Mouse (Mus musculus) midbrain, embryonic 16.5 days (tissue): ENCODE measurements around the gene Mocs3. TPM values are rescaled to one million over a fixed set of nuclear protein-coding genes. Genes with fewer than 3 reads are reported as not detected.
A peak's percentile ranks its signal among the peaks of the same experiment; 100 is the strongest.

Experiments
- ATAC-seq: fragments of 200-750 bp; cut with Nextera tagmentation; 2 replicates; pipeline ENCODE4 v1.8.0; 2017; ENCODE audit warnings: moderate TSS enrichment
- H3K27ac ChIP-seq: fragments of 300-500 bp; sonication (generic); 2 replicates; pipeline ENCODE4 v1.5.1; 2014; ENCODE audit warnings: mild to moderate bottlenecking, low read length, mixed read lengths
- H3K27me3 ChIP-seq: fragments of 300-500 bp; sonication (generic); 2 replicates; pipeline ENCODE4 v1.6.1; 2014; ENCODE audit warnings: low read depth, low read length, mixed read lengths; ENCODE audit not compliant: control insufficient read depth, insufficient read depth
- H3K36me3 ChIP-seq: fragments of 300-500 bp; sonication (generic); 2 replicates; pipeline ENCODE4 v1.6.1; 2014; ENCODE audit warnings: mild to moderate bottlenecking, low read length, moderate library complexity, mixed read lengths; ENCODE audit not compliant: control insufficient read depth, insufficient read depth
- H3K4me1 ChIP-seq: fragments of 300-500 bp; sonication (generic); 2 replicates; pipeline ENCODE4 v1.6.1; 2014; ENCODE audit warnings: mild to moderate bottlenecking, low read length, mixed read lengths; ENCODE audit not compliant: control insufficient read depth, insufficient read depth
- H3K4me2 ChIP-seq: fragments of 300-500 bp; sonication (generic); 2 replicates; pipeline ENCODE4 v1.6.1; 2014; ENCODE audit warnings: mild to moderate bottlenecking, low read length, mixed read lengths
- H3K4me3 ChIP-seq: fragments of 300-500 bp; sonication (generic); 2 replicates; pipeline ENCODE4 v1.5.1; 2014; ENCODE audit warnings: low read depth, mild to moderate bottlenecking, low read length, moderate library complexity, mixed read lengths
- H3K9ac ChIP-seq: fragments of 300-500 bp; sonication (generic); 2 replicates; pipeline ENCODE4 v1.6.1; 2014; ENCODE audit warnings: low read depth, low read length, mixed read lengths
- H3K9me3 ChIP-seq: fragments of 300-500 bp; sonication (generic); replicated peaks from 2 replicates; pipeline ENCODE4 v1.6.1; 2014; ENCODE audit warnings: mild to moderate bottlenecking, low read length, mixed read lengths; ENCODE audit not compliant: control insufficient read depth, poor library complexity, severe bottlenecking
- WGBS: fragments of 180-500 bp; shearing (Covaris S2); extraction: QIAGEN DNeasy Blood & Tissue Kit; methylation state at CpG from one replicate; pipeline ENCODE4 v1.1.7; 2014; 5-methylcytosine and 5-hydroxymethylcytosine counted together
- polyA plus RNA-seq: library from polyadenylated mRNA; unstranded; fragments of >200 nt; fragmentation: Nextera tagmentation; extraction: Ambion mirVana; gene quantifications from 2 replicates; pipeline ENCODE4 v1.2.1, GENCODE M21; 2015

Gene Mocs3
- polyA plus RNA-seq, 1 experiment from 2014 or later: 8.5 TPM

GRCm38 (mm10) chr2:168250270-168250669, 19.8 kb downstream of the Mocs3 start:
- Histone ChIP-seq H3K9me3 (no peaks in the 10 kb centered on the region), H3K9ac (no peak overlapping the region), H3K4me3 (no peak overlapping the region), H3K27me3 (no peaks in the 10 kb centered on the region; the same call in 1 of the 2 replicates), H3K27ac (no peak overlapping the region), H3K36me3 (no peaks in the 10 kb centered on the region), H3K4me1 (no peaks in the 10 kb centered on the region), H3K4me2 (no peak overlapping the region)
- peak; percentile 33; the same call in 1 of the 2 replicates for ATAC-seq
- WGBS: 16% methylated on average over 8 of the region's 8 CpGs

DNA sequence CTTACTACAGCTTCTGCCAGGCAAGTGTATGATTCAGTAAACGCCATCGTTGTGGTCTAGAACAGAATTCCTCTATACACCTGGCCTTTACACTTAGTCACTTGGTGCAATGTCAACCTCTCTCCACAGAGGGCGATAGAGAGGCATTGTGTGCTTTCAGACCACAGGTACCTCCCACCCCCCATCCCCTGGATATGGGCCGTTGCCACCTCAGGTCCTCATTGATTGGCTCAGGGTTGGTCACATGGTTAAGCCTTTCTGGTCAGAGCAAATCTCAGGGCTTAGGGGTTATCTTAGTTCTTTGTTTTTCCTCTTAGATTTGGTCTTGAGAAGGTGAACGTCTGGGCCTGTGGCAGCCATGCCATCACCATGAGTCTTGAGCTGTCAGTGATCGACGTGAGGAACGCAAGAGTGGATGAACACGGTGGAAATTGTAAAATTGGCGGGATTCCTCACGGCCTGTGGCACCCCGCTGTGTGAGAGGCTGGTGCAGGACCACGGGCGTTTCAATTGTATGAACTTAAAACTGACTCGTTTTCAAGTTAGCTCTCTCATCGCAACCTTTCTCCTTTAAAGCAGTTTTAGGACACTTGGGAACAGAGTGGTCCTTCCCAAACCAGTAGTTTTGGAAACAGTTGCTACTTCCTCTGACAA, 22.3 kb downstream of the Mocs3 start:
- WGBS: 16% methylated on average over 16 of the region's 16 CpGs
- Histone ChIP-seq H3K4me3 (no peak overlapping the region), H3K9me3 (no peaks in the 10 kb centered on the region), H3K27me3 (no peaks in the 10 kb centered on the region; the same call in 1 of the 2 replicates), H3K27ac (no peak overlapping the region), H3K4me1 (no peaks in the 10 kb centered on the region), H3K4me2 (no peak overlapping the region), H3K36me3 (no peaks in the 10 kb centered on the region), H3K9ac (no peak overlapping the region)
- ATAC-seq: 0 out of 2 replicates have a peak, but pooled peaks have one; percentile 34

DNA sequence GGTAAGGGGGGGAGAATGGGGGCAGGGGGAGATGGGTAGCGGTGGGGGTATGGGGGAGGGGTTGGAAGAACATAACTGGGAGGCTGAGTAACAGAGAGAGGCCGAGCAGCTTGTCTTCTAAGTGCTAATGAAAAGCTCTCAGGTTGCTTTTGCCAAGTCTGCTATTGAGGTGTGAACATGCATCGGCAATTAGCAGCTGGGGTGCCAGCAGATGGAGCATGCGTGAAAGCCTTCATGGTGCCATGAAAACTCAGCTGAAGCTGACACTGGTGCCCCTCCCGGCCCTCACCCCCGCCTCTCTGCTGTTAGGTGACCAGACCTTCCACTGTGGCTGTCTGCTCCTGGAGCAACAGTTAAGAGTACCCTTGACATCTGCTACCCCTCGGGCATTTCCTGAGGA, 23.4 kb downstream of the Mocs3 start:
- H3K36me3 ChIP-seq: no peaks in the 10 kb centered on the region
- H3K4me2 ChIP-seq: no peak overlapping the region
- H3K4me3 ChIP-seq: no peak overlapping the region
- ATAC-seq: no peak
- no peak overlapping the region for H3K9ac ChIP-seq
- H3K27me3 ChIP-seq: no peaks in the 10 kb centered on the region; the same call in 1 of the 2 replicates
- H3K9me3 ChIP-seq: no peaks in the 10 kb centered on the region
- no peaks in the 10 kb centered on the region for H3K4me1 ChIP-seq
- WGBS: 80% methylated on average over 7 of the region's 7 CpGs
- no peak overlapping the region for H3K27ac ChIP-seq

DNA sequence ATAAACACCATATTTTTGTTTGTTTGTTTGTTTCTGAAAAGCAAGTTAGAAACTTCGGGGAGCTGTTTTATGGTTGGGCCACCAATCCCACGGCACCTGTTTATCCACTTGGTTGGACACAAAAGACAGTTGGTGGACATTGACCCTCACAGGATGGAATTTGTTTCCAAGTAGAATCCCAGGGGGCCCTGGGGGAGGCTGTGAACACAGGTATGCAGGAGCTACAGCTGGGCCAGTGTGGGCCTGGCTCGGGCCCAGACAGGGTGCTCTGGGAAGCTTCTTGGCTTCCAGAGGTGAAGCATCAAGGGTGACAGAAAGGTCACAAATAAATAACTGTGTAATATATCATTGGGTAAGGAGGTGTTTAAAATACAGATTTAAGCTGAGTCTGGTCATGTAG, 26.1 kb downstream of the Mocs3 start:
- Histone ChIP-seq H3K27me3 (no peaks in the 10 kb centered on the region; the same call in 1 of the 2 replicates), H3K27ac (no peak overlapping the region), H3K4me1 (no peaks in the 10 kb centered on the region), H3K36me3 (no peaks in the 10 kb centered on the region), H3K9me3 (no peaks in the 10 kb centered on the region), H3K4me2 (no peak overlapping the region), H3K9ac (no peak overlapping the region), H3K4me3 (no peak overlapping the region)
- 90% methylated on average over 3 of the region's 3 CpGs for WGBS
- ATAC-seq: no peak

DNA sequence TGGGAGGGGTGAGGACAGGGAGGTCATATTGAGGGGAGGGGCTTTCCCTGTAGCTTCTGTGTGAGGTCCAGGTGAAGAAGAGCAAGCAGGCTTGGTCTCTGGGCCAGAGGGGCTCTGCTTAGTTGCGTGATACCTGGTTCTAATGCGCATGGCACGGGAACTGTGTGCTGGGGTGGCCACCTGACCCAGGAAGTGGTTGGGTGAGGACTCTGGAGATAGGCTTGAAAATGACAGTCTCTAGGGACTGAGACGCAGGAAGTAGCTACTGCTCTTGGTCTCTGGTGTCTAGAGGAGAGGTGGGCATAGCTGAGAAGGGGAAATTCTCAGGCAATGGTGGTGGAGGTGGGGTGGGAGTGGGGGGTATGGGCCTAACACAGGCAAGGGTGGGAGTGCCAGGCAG, 26.8 kb downstream of the Mocs3 start:
- H3K4me1 ChIP-seq: no peaks in the 10 kb centered on the region
- no peaks in the 10 kb centered on the region for H3K36me3 ChIP-seq
- ATAC-seq: no peak
- no peaks in the 10 kb centered on the region for H3K27me3 ChIP-seq
- no peak overlapping the region for H3K27ac ChIP-seq
- WGBS: 96% methylated on average over 4 of the region's 4 CpGs
- no peaks in the 10 kb centered on the region for H3K9me3 ChIP-seq
- H3K9ac ChIP-seq: no peak overlapping the region
- no peak overlapping the region for H3K4me2 ChIP-seq
- no peak overlapping the region for H3K4me3 ChIP-seq

DNA sequence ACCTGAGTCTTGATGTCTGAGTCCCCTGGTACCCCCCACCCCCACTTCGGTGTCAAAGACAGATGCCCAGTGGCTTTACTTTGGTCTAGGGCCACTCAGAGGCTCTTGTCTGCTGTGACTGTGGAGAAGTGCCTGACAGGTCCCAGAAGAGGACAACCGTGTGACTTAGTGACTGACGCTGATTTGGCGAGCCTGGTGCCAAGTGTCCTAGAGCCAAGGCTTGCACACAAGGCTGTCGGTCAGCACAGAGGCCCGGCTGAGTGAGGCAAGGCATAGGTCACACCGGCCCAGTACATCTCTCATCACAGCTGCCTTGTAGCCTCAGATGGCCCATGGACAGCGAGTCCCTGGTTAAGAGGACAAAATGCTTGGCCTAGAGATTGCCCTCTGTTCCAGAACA, 28.6 kb downstream of the Mocs3 start:
- H3K27ac ChIP-seq: no peak overlapping the region
- H3K4me1 ChIP-seq: no peaks in the 10 kb centered on the region
- H3K36me3 ChIP-seq: no peaks in the 10 kb centered on the region
- H3K9me3 ChIP-seq: no peaks in the 10 kb centered on the region
- no peak overlapping the region for H3K9ac ChIP-seq
- no peak for ATAC-seq
- H3K4me3 ChIP-seq: no peak overlapping the region
- H3K4me2 ChIP-seq: no peak overlapping the region
- H3K27me3 ChIP-seq: no peaks in the 10 kb centered on the region
- 90% methylated on average over 8 of the region's 8 CpGs for WGBS

DNA sequence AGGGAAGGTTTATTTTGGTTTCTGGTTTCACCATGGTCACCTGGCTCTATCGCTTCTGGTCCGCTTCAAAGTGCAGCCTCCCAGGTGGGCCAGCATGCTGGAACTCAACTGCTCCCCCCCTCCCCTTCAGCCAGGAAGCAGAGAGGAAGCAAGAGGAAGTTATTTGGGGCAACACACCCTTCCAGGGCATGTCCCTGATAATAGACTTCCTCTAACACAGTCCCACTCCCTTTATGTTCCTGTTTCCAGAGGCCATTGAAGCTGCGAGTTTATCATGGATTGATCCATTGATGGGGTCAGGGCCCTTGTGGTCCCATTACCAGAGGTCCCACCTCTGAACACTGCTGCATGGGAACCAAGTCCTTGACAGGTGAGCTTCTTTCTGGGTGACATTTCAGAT, 29.7 kb downstream of the Mocs3 start:
- H3K4me2 ChIP-seq: no peak overlapping the region
- WGBS: 93% methylated on average over 3 of the region's 3 CpGs
- no peaks in the 10 kb centered on the region for H3K4me1 ChIP-seq
- H3K27ac ChIP-seq: no peak overlapping the region
- H3K27me3 ChIP-seq: no peaks in the 10 kb centered on the region
- no peaks in the 10 kb centered on the region for H3K36me3 ChIP-seq
- no peak overlapping the region for H3K9ac ChIP-seq
- no peak overlapping the region for H3K4me3 ChIP-seq
- H3K9me3 ChIP-seq: no peaks in the 10 kb centered on the region
- no peak for ATAC-seq

DNA sequence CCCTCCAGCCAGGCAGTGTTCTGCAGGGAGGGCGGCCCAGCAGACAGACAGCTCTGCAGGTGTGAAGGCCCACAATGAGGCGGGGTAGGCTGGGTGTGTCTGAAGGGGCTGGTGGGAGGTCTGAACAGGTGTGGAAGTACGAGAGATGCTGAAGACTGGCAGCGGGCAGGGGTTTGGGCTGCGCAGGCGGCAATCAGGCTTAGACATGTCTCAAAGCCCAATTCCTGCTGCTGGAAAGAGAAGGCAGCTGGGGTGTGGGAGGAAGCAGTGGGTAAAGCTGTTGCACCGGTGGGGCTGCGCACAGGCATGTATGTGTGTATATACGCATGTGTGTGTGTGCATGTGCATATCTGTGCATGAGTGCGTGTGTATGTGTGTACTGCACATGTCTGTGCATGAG, 30.5 kb downstream of the Mocs3 start:
- H3K36me3 ChIP-seq: no peaks in the 10 kb centered on the region
- no peak overlapping the region for H3K9ac ChIP-seq
- no peaks in the 10 kb centered on the region for H3K27me3 ChIP-seq
- no peak for ATAC-seq
- no peak overlapping the region for H3K4me3 ChIP-seq
- H3K4me1 ChIP-seq: no peaks in the 10 kb centered on the region
- H3K4me2 ChIP-seq: no peak overlapping the region
- H3K9me3 ChIP-seq: no peaks in the 10 kb centered on the region
- WGBS: 94% methylated on average over 10 of the region's 10 CpGs
- H3K27ac ChIP-seq: no peak overlapping the region

DNA sequence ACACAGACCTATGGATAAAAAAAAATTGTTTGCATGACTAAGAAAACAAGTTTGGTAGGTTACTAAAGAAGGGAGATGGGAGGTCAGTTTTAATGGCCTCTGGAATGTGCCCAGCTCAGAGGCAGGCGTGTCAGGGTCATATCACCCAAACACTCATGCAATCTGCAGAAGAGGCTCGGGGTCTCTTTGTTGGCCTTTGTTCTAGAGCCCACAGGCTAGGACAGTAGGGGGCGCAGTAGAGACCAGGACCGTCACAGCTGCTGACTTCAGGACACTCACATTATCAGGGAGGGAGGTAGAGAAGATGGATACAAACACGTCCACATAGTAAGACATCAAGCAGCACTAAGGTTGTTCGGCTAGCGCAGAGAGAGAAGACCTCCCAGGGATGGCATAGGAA, 37.6 kb downstream of the Mocs3 start:
- H3K9ac ChIP-seq: no peak overlapping the region
- no peaks in the 10 kb centered on the region for H3K4me1 ChIP-seq
- H3K4me2 ChIP-seq: no peak overlapping the region
- H3K36me3 ChIP-seq: no peaks in the 10 kb centered on the region; the same call in 1 of the 2 replicates
- no peak overlapping the region for H3K4me3 ChIP-seq
- ATAC-seq: no peak
- H3K9me3 ChIP-seq: no peaks in the 10 kb centered on the region; the same call in 1 of the 2 replicates
- no peak overlapping the region for H3K27ac ChIP-seq
- no peaks in the 10 kb centered on the region for H3K27me3 ChIP-seq
- 47% methylated on average over 7 of the region's 7 CpGs for WGBS
